Mouse (Mus musculus) forebrain, postnatal 0 days (tissue): ENCODE data around the gene Thyn1. TPM values are rescaled to one million over a fixed set of nuclear protein-coding genes. Genes with fewer than 3 reads are reported as not detected.

ENCODE experiments used
- ATAC-seq: fragments of 200-750 bp; cut with Nextera tagmentation; 2 replicates; pipeline ENCODE4 v1.8.0; 2017; ENCODE audit warnings: mild to moderate bottlenecking, moderate library complexity
- DNase-seq: peaks from one replicate; pipeline ENCODE4 v3.0.0-alpha.2; 2015
- H3K27ac ChIP-seq: fragments of 300-500 bp; sonication (generic); 2 replicates; pipeline ENCODE4 v1.5.1; 2014; ENCODE audit warnings: low read depth, mild to moderate bottlenecking, antibody characterized with exemption, low read length, moderate library complexity, mixed read lengths
- H3K27me3 ChIP-seq: fragments of 300-500 bp; sonication (generic); 2 replicates; pipeline ENCODE4 v1.6.1; 2014; ENCODE audit warnings: mild to moderate bottlenecking, low read length, mixed read lengths; ENCODE audit not compliant: insufficient read depth
- H3K36me3 ChIP-seq: fragments of 300-500 bp; sonication (generic); 2 replicates; pipeline ENCODE4 v1.6.1; 2014; ENCODE audit warnings: mild to moderate bottlenecking, moderate library complexity; ENCODE audit not compliant: insufficient read depth
- H3K4me1 ChIP-seq: fragments of 300-500 bp; sonication (generic); 2 replicates; pipeline ENCODE4 v1.6.1; 2014; ENCODE audit warnings: antibody characterized with exemption; ENCODE audit not compliant: insufficient read depth
- H3K4me2 ChIP-seq: fragments of 300-500 bp; sonication (generic); 2 replicates; pipeline ENCODE4 v1.6.1; 2014; ENCODE audit warnings: low read depth, mild to moderate bottlenecking, moderate library complexity
- H3K4me3 ChIP-seq: fragments of 300-500 bp; sonication (generic); 2 replicates; pipeline ENCODE4 v1.5.1; 2014; ENCODE audit warnings: low read depth, low read length, mixed read lengths
- H3K9ac ChIP-seq: fragments of 300-500 bp; sonication (generic); 2 replicates; pipeline ENCODE4 v1.6.1; 2014; ENCODE audit warnings: mild to moderate bottlenecking
- H3K9me3 ChIP-seq: fragments of 300-500 bp; sonication (generic); 2 replicates; pipeline ENCODE4 v1.6.1; 2016; ENCODE audit warnings: low read length
- CTCF ChIP-seq: sonication (generic); IDR thresholded peaks from 2 replicates; pipeline ENCODE4 v1.5.1; 2016; ENCODE audit warnings: antibody characterized with exemption, control low read depth, low read depth
- WGBS: fragments of 180-500 bp; shearing (Covaris S2); extraction: QIAGEN DNeasy Blood & Tissue Kit; methylation state at CpG from one replicate; pipeline ENCODE4 v1.1.7; 2014; 5-methylcytosine and 5-hydroxymethylcytosine counted together
- polyA plus RNA-seq: library from polyadenylated mRNA; unstranded; fragments of >200 nt; fragmentation: Nextera tagmentation; extraction: Ambion mirVana; gene quantifications from 2 replicates; pipeline ENCODE4 v1.2.1, GENCODE M21; 2015
- total RNA-seq: library from RNA; depleted of rRNA; stranded (reverse); fragments of >200 nt; gene quantifications from 2 replicates; pipeline ENCODE4 v1.2.3, GENCODE M21; 2014; rRNA removed

Thyn1 gene
- total RNA-seq (83.2 and 108 TPM in 2 replicates), polyA plus RNA-seq (181 and 209 TPM in 2 replicates)

GRCm38 (mm10) chr9:26999461-27000395 is at the start of gene Thyn1, which contains the start of gene Acad8:
Gene Thyn1, plus strand, starts transcription at chr9:26999710.
Gene Acad8, minus strand, starts transcription at chr9:26999566.
- peak within 1 kb of the TSS; percentile 82 for H3K27ac ChIP-seq
- peaks cover 14% of the 10 kb centered on the region for H3K4me1 ChIP-seq
- peak; percentile 10; the same call in 1 of the 2 replicates for TF ChIP-seq CTCF
- H3K9me3 ChIP-seq: no peaks in the 10 kb centered on the region
- H3K9ac ChIP-seq: peak within 1 kb of the TSS; percentile 75
- H3K36me3 ChIP-seq: peaks cover 13% of the 10 kb centered on the region
- peak within 1 kb of the TSS; percentile 83 for H3K4me2 ChIP-seq
- peak within 1 kb of the TSS; percentile 61 for H3K4me3 ChIP-seq
- ATAC-seq (peak; percentile 100), DNase-seq (peak; percentile 97)
- no peaks in the 10 kb centered on the region for H3K27me3 ChIP-seq
- 2% methylated on average over 35 of the region's 35 CpGs for WGBS

- no peak for TF ChIP-seq CTCF
- Histone ChIP-seq H3K4me2 (no peak overlapping the region), H3K4me1 (no peaks in the 10 kb centered on the region), H3K9ac (no peak overlapping the region), H3K9me3 (no peaks in the 10 kb centered on the region), H3K36me3 (peaks cover 43% of the 10 kb centered on the region), H3K4me3 (no peak overlapping the region), H3K27me3 (no peaks in the 10 kb centered on the region), H3K27ac (no peak overlapping the region)
- no peak for ATAC-seq
- peak; percentile 15 for DNase-seq
- 80% methylated on average over 9 of the region's 9 CpGs for WGBS
Measured at GRCm38 (mm10) chr9:26977754-26978153, 21.8 kb upstream of the Thyn1 start.

- Histone ChIP-seq H3K4me2 (no peak overlapping the region), H3K36me3 (peaks cover 40% of the 10 kb centered on the region), H3K9me3 (no peaks in the 10 kb centered on the region), H3K9ac (no peak overlapping the region), H3K27me3 (no peaks in the 10 kb centered on the region), H3K4me1 (no peaks in the 10 kb centered on the region), H3K27ac (no peak overlapping the region), H3K4me3 (no peak overlapping the region)
- DNase-seq (no peak), ATAC-seq (no peak)
- no peak for TF ChIP-seq CTCF
- WGBS: 83% methylated on average over 3 of the region's 3 CpGs
Measured at GRCm38 (mm10) chr9:26978776-26979175, 20.7 kb upstream of the Thyn1 start.

- Histone ChIP-seq H3K27ac (no peak overlapping the region), H3K27me3 (no peaks in the 10 kb centered on the region), H3K36me3 (peaks cover 48% of the 10 kb centered on the region), H3K4me2 (no peak overlapping the region), H3K9ac (no peak overlapping the region), H3K4me3 (no peak overlapping the region), H3K4me1 (no peaks in the 10 kb centered on the region), H3K9me3 (no peaks in the 10 kb centered on the region)
- WGBS: 84% methylated on average over 2 of the region's 2 CpGs
- ATAC-seq: no peak
- no peak for DNase-seq
- no peak for TF ChIP-seq CTCF
Measured at GRCm38 (mm10) chr9:26985090-26985613, 14.4 kb upstream of the Thyn1 start.

- Histone ChIP-seq H3K9me3 (no peaks in the 10 kb centered on the region), H3K36me3 (peaks cover 48% of the 10 kb centered on the region), H3K9ac (no peak overlapping the region), H3K4me1 (no peaks in the 10 kb centered on the region), H3K27me3 (no peaks in the 10 kb centered on the region), H3K4me2 (no peak overlapping the region), H3K4me3 (no peak overlapping the region), H3K27ac (no peak overlapping the region)
- DNase-seq: no peak
- TF ChIP-seq CTCF: no peak
- WGBS: 96% methylated on average over 6 of the region's 6 CpGs
- no peak for ATAC-seq
Measured at GRCm38 (mm10) chr9:26985668-26986277, 13.7 kb upstream of the Thyn1 start.

GRCm38 (mm10) chr9:26990181-26990580 is 9.3 kb upstream of the Thyn1 start:
- 95% methylated on average over 4 of the region's 4 CpGs for WGBS
- Histone ChIP-seq H3K9me3 (no peaks in the 10 kb centered on the region), H3K9ac (no peak overlapping the region), H3K27ac (no peak overlapping the region), H3K4me2 (no peak overlapping the region), H3K27me3 (no peaks in the 10 kb centered on the region), H3K36me3 (peaks cover 42% of the 10 kb centered on the region), H3K4me3 (no peak overlapping the region), H3K4me1 (no peaks in the 10 kb centered on the region)
- no peak for TF ChIP-seq CTCF
- DNase-seq (no peak), ATAC-seq (no peak)
